Mouse (Mus musculus) frontal cortex, postnatal 25 days (tissue): ENCODE results near the gene Med28.

Source experiments
- DNase-seq, 2 experiments: peaks; one replicate each; pipeline ENCODE4 v3.0.0; 2022; ENCODE audit warnings: low spot score in 2 of 2

The Med28 gene

GRCm38 (mm10) chr5:45512908-45513307 is 7.1 kb upstream of the Med28 start:
- no peak for DNase-seq

DNA sequence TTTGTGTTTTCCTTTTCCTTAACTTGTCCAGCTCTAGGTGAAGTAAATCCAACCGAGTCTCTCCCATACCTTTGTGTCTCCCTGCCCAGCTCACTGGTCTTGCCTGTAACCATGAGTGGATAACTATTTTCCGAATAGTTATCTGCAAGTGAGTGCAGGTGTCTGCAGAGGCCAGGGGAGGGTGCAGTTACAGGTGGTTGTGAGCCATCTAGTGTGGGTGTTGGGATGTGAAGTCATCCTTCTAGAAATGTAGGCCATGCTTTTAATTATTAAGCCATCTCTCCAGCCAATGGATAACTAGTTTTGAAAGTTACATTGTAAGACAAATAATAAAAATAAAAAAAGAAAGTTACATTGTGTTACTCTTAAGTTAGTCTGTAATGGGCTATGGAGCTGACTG is 6.5 kb upstream of the Med28 start:
- no peak for DNase-seq

DNA sequence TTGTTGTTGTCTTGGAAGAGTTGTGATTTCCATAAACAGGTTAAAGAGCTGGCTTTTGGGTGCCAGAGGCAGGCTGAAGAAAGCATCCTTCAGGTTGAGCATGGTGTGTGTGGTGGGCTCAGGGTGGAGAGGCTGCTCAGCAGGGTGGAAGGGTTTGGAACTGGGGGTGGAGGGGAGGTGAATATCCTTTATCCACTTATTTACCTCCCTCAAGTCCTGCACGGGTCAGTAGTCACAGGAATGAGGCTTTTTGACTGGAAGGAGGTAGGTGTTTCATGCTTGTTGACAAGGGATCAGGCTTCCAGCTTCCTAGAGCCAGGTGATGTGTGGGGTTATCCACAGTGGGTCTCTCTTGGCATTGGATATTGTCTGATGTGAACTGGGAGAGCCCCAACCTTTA is 5.4 kb upstream of the Med28 start:
- no peak for DNase-seq

GRCm38 (mm10) chr5:45515151-45515743 is 4.8 kb upstream of the Med28 start:
- DNase-seq: no peak

DNA sequence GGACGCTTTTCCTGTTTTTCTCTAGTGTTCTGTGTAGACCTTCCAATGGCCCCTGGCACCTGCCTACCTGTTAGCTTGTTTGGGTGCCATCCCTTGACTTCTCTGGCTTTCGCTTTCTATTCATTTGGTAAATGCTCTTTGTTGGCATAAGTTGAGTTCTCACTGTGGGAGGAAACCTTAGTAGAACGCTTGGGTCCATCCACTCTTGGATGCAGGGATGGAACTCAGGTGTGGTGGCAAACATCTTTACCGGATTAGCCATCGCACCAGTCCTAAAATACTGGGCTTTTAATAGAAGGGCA is 731 bp downstream of the Med28 start:
- DNase-seq: no peak

- DNase-seq: no peak
Measured at GRCm38 (mm10) chr5:45521601-45522000, 1.6 kb downstream of the Med28 start.

DNA sequence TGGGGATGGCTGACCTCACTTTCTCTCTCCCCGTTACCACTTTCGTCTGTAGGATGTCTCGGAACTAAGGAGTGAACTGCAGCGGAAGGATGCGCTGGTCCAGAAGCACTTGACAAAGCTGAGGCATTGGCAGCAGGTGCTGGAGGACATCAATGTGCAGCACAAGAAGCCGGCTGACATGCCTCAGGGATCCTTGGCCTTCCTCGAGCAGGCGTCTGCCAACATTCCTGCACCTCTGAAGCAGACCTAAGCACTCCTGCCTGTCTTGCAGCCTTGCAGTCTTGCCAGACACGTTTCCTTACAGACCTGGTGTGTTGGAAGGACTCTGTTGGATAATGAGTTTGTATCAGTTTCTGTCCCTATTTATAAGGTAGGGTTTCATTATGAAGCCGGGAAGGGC is 5.1 kb downstream of the Med28 start:
- DNase-seq: no peak

DNA sequence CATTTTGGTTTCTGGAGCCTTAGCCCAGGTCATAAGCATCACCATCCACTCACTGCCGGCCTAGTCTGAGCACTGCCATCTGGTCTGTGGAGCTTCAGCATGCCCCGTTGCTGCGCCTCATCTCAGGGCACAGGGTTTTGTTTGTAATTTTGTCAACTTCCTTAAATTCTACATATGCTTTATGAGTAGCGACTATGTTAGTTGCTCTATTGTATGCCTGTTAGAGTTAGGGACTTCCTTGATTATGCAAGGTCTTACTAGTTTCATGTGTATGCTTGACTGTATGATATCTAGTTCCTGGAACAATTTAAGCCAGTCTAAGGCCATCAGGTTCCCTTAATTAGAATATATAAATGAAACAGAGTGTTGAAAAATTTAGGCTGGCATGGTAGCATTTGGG is 6.3 kb downstream of the Med28 start:
- no peak for DNase-seq

DNA sequence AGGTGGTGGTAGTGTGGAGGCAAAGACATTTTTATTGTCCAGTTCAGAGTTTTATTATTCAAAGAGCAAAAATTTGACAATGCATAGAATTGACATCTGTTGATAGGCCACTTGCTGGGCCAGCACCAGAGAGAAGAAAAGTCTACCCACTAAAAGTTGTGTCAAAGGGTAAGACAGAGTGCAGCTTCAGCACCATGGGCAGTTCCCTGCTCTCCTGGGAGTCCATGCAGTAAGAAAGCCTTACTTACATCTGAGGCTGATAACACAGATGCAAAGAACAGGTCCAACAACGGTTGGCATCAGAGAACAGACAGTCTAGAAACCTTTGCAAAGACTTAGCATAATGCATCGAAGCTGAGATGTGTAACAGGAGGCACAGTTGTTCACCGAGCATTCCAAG is 9.7 kb downstream of the Med28 start:
- no peak for DNase-seq

DNA sequence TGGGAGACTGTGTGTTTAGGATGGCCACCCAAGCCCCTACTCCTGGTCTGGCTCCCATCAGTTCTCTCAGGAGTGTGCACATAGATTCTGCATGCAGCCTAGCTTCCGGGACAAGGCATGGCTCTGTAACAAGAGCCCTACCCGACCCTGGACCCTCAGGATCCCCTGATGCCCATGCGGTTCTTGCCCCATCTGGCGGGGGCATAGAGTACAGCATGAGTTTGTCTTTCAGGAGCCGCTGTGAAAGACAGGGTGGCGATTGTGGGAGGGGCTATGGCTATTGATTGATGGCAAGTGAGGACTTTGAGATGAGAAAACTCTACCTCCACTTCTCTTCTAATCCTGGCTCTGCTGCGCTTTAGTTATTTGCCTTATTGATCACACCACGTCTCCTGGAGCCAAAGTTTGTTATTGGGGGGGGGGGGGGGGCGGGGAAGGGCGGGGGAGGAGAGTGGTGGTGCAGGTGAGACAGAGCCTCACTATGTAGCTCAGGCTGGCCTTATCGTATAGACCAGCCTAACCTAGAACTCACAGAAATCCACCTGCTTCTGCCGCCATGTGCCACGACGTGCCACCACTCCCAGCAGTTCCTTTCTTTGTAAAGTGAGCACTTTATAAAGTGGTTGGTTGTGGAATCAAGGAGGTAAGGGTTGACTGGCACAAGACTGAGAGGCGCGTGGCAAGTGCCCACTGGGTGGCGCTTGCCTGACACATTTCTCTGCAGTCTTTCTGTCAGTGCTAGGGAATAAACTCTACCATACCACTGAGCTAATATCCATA is 14.5 kb downstream of the Med28 start:
- peak; percentile 38 to 43 for DNase-seq

DNA sequence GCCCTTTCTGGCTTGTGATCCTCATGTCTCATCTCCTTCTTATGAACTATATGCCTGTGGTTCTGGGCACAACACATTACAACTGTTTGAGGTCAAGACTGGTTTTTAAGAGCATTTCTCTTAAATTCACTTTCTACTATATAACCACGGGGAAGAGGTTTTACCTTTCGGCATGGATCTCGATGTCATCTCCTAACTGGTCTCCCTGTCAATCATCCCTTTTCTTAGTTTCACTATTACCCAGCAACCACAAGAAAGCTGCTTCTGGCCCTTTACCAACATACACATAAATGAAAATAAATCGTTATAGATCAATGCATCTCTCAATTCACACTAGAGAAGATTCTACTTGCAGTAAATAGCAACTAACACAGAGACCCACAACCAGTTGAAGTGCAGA is 15.1 kb downstream of the Med28 start:
- DNase-seq: no peak

GRCm38 (mm10) chr5:45539502-45539901 is 19.5 kb downstream of the Med28 start:
- no peak for DNase-seq

GRCm38 (mm10) chr5:45543374-45543773 is 23.3 kb downstream of the Med28 start:
- DNase-seq: no peak

DNA sequence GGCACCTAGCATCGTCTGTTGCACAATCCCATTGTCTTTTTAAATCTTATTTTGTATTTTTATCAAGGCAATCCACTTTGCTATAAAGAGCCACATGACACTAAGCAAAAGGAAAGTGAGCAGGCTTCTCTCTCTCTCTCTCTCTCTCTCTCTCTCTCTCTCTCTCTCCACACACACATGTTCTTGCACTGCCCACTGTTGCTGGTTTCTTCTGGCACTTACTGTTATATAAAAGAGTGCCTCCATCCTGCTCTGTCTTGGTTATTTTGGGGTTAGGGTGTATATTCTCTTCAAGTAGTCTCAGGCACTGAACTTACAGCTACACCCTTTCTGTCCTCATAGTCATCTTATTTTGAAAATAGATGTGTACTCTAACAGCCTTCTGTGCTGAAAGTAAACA is 29.6 kb downstream of the Med28 start:
- no peak for DNase-seq

DNA sequence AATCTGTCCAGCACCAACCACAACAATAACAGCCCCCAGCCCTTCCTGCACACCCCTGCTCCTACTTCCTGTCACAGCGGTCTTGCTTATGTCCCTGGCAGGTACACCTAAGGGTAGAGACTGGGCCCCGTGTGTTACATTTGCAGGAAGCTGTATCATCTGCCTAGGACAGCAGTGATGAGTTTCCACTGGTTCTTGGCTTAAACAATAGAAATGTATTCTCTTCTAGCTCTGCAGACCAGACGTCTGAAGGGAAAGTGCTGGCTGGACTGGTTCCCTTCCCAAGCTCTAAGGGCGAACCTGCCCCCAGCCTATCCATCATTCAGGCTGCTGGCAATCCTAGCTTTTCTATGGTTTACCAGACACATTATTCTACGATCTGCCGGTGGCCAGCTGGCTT is 44.0 kb downstream of the Med28 start:
- DNase-seq: no peak

DNA sequence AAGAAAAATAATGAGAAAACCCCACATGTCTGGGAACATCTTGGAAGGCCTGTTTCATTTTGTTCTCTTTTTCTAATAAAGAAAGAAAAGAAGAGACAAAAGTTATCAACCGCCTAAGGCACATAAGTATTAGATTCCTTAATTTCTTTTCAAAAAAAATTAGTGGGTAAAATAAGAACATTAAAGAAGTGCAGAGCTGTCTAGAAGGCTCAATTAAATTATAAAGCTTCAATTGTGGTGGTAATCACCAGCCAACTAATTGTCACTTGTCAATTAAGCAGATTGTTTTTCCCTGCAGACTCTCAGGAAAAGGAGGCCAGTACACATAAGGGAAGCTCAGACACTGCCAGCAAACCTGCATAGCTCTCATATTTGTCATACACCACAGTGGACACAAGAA is 45.8 kb downstream of the Med28 start:
- DNase-seq: no peak

DNA sequence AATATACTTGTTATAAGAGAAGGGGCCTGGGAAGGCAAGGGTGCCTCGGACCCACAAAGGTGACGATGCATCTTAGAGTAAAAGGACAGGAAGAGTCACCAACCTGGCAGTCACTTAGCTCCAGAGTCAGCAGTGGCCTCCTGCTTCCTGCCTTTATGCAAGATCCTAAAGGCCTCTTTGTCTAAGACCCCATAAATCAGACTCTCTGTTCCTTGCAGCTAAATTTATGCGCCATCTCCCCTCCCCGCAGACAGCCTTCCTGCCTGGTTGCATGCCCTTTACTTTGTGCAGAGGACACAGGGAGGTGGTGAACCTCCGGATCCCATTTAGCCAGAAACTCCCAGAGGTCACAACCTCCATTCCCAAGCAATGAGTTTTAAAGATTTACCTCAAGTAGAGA is 52.8 kb downstream of the Med28 start:
- DNase-seq: no peak

DNA sequence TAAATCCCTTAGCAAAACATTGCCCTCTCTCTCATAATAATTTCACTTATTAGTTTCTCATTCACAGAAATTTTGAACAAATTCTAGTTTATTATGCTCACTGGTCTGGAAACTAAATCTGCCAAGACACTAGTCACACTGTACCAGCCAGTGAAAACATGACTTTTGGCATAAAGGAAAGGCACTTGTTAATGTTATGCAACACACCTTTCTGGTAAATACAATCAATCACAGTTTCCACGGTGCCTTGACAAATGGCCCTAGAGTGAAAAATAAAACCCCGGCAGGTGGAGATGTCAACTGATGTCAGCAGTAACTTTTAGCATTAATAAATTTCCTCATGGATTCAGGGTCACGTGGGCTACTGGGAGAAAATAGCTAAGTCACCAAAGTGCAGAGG is 56.7 kb downstream of the Med28 start:
- DNase-seq: no peak

- DNase-seq: no peak
Measured at GRCm38 (mm10) chr5:45577376-45577775, 57.3 kb downstream of the Med28 start.
